Mouse (Mus musculus) T-cell, adult 2 months (primary cell): ENCODE measurements around the gene Zbtb9.

ENCODE experiments used
- DNase-seq: peaks from one replicate; pipeline ENCODE4 v3.0.0; 2022; ENCODE audit warnings: low spot score

Zbtb9 gene

GRCm38 (mm10) chr17:26971247-26971905 is 1.6 kb upstream of the Zbtb9 start:
- no peak for DNase-seq

GRCm38 (mm10) chr17:26972107-26972506 is 860 bp upstream of the Zbtb9 start:
- no peak for DNase-seq

- no peak for DNase-seq
Observed at GRCm38 (mm10) chr17:26974547-26974946, 1.6 kb downstream of the Zbtb9 start.

- no peak for DNase-seq
Observed at GRCm38 (mm10) chr17:26975415-26975814, 2.4 kb downstream of the Zbtb9 start.

GRCm38 (mm10) chr17:26977354-26977753 is 4.4 kb downstream of the Zbtb9 start:
- DNase-seq, result peak; percentile 21

GRCm38 (mm10) chr17:26979426-26979825 is 6.5 kb downstream of the Zbtb9 start:
- DNase-seq, result no peak

GRCm38 (mm10) chr17:26981050-26981449 is 8.1 kb downstream of the Zbtb9 start:
- DNase-seq, result peak; percentile 64

- no peak for DNase-seq
Observed at GRCm38 (mm10) chr17:26983382-26983781, 10.4 kb downstream of the Zbtb9 start.

GRCm38 (mm10) chr17:26985503-26986179 is 12.7 kb downstream of the Zbtb9 start:
- no peak for DNase-seq

GRCm38 (mm10) chr17:26990521-26990920 is 17.6 kb downstream of the Zbtb9 start:
- no peak for DNase-seq

- no peak for DNase-seq
Observed at GRCm38 (mm10) chr17:26994410-26994809, 21.4 kb downstream of the Zbtb9 start.

GRCm38 (mm10) chr17:26995006-26995405 is 22.0 kb downstream of the Zbtb9 start:
- no peak for DNase-seq

GRCm38 (mm10) chr17:26995562-26995961 is 22.6 kb downstream of the Zbtb9 start:
- DNase-seq, result no peak

GRCm38 (mm10) chr17:26997661-26998060 is 24.7 kb downstream of the Zbtb9 start:
- no peak for DNase-seq

GRCm38 (mm10) chr17:26998283-26998682 is 25.3 kb downstream of the Zbtb9 start:
- peak; percentile 55 for DNase-seq

GRCm38 (mm10) chr17:26999996-27000395 is 27.0 kb downstream of the Zbtb9 start:
- DNase-seq, result peak; percentile 50

GRCm38 (mm10) chr17:27001151-27001550 is 28.2 kb downstream of the Zbtb9 start:
- DNase-seq, result peak; percentile 61

- no peak for DNase-seq
Observed at GRCm38 (mm10) chr17:27001889-27002288, 28.9 kb downstream of the Zbtb9 start.

- peak; percentile 47 for DNase-seq
Observed at GRCm38 (mm10) chr17:27004431-27004830, 31.5 kb downstream of the Zbtb9 start.

GRCm38 (mm10) chr17:27004903-27005485 is 32.0 kb downstream of the Zbtb9 start:
- DNase-seq, result no peak

- DNase-seq, result no peak
Observed at GRCm38 (mm10) chr17:27005644-27006043, 32.7 kb downstream of the Zbtb9 start.

GRCm38 (mm10) chr17:27008277-27008676 is 35.3 kb downstream of the Zbtb9 start:
- no peak for DNase-seq

- no peak for DNase-seq
Observed at GRCm38 (mm10) chr17:27011167-27011566, 38.2 kb downstream of the Zbtb9 start.
